Mouse (Mus musculus): ENCODE measurements around the gene Edar. TPM values are rescaled to one million over a fixed set of nuclear protein-coding genes. Genes with fewer than 3 reads are reported as not detected.

Edar gene
- total and polyA plus RNA-seq, 2 experiments from 2014 or later = 0.08 to 0.16 TPM

GRCm38 (mm10) chr10:58640446-58641400 lies 34.7 kb downstream of the Edar start:
- no peak overlapping the region for H3K27ac ChIP-seq
- H3K9me3 ChIP-seq (ENCODE audit: low read length) = no peaks in the 10 kb centered on the region
- no peak overlapping the region for H3K9ac ChIP-seq (replicated peaks; ENCODE audit: low read length)
- H3K36me3 ChIP-seq (ENCODE audit: insufficient read depth, low read length) = no peaks in the 10 kb centered on the region
- peaks cover 8% of the 10 kb centered on the region; the same call in 1 of the 2 replicates for H3K4me1 ChIP-seq (ENCODE audit: insufficient read depth, low read length)
- WGBS = 44% methylated on average over 19 of the region's 19 CpGs
- ATAC-seq (no peak), DNase-seq (ENCODE audit: low spot score) (no peak)
- no peak for TF ChIP-seq CTCF (IDR thresholded peaks at IDR 0.05; ENCODE audit: low read depth)
- H3K27me3 ChIP-seq (ENCODE audit: insufficient read depth, low read length) = no peaks in the 10 kb centered on the region
- no peak overlapping the region for H3K4me2 ChIP-seq (ENCODE audit: low read depth, low read length)
- H3K4me3 ChIP-seq (ENCODE audit: low read length) = no peak overlapping the region

GRCm38 (mm10) chr10:58639291-58639690 lies 36.2 kb downstream of the Edar start:
- Histone ChIP-seq H3K27ac (no peak overlapping the region), H3K4me1 (ENCODE audit: insufficient read depth, low read length) (peaks cover 8% of the 10 kb centered on the region; the same call in 1 of the 2 replicates), H3K27me3 (ENCODE audit: insufficient read depth, low read length) (no peaks in the 10 kb centered on the region), H3K9me3 (ENCODE audit: low read length) (no peaks in the 10 kb centered on the region), H3K36me3 (ENCODE audit: insufficient read depth, low read length) (no peaks in the 10 kb centered on the region), H3K9ac (replicated peaks; ENCODE audit: low read length) (no peak overlapping the region), H3K4me3 (ENCODE audit: low read length) (no peak overlapping the region), H3K4me2 (ENCODE audit: low read depth, low read length) (no peak overlapping the region)
- no peak for TF ChIP-seq CTCF (IDR thresholded peaks at IDR 0.05; ENCODE audit: low read depth)
- WGBS = 41% methylated on average over 6 of the region's 6 CpGs
- DNase-seq (ENCODE audit: low spot score) (peak; percentile 73), ATAC-seq (peak; percentile 75)

- Histone ChIP-seq H3K4me1 (ENCODE audit: insufficient read depth, low read length) (peaks cover 8% of the 10 kb centered on the region; the same call in 1 of the 2 replicates), H3K9me3 (ENCODE audit: low read length) (no peaks in the 10 kb centered on the region), H3K4me3 (ENCODE audit: low read length) (no peak overlapping the region), H3K4me2 (ENCODE audit: low read depth, low read length) (no peak overlapping the region), H3K36me3 (ENCODE audit: insufficient read depth, low read length) (no peaks in the 10 kb centered on the region), H3K27me3 (ENCODE audit: insufficient read depth, low read length) (no peaks in the 10 kb centered on the region), H3K27ac (no peak overlapping the region), H3K9ac (replicated peaks; ENCODE audit: low read length) (no peak overlapping the region)
- DNase-seq (ENCODE audit: low spot score) (no peak), ATAC-seq (no peak)
- TF ChIP-seq CTCF (IDR thresholded peaks at IDR 0.05; ENCODE audit: low read depth) = no peak
- 60% methylated on average over 7 of the region's 7 CpGs for WGBS
Measured at GRCm38 (mm10) chr10:58636431-58637080, 38.9 kb downstream of the Edar start.

DNA sequence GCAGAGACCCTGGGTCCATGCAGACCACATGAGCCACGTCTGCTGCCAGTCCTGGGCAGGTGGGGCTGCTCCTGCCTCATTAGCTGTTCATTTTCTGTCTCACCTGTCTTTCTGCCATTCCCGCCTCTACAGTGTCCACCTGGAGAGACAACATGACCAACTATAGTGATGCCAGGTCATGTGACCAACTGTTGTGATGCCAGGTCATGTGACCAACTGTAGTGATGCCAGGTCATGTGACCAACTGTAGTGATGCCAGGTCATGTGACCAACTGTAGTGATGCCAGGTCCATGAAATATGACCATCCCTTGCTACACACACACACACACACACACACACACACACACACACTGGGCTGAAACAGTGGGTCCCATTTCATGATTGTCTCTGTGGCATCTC lies 41.9 kb downstream of the Edar start:
- DNase-seq (ENCODE audit: low spot score) (no peak), ATAC-seq (no peak)
- Histone ChIP-seq H3K4me2 (ENCODE audit: low read depth, low read length) (no peak overlapping the region), H3K36me3 (ENCODE audit: insufficient read depth, low read length) (no peaks in the 10 kb centered on the region), H3K4me1 (ENCODE audit: insufficient read depth, low read length) (no peaks in the 10 kb centered on the region), H3K27ac (no peak overlapping the region), H3K27me3 (ENCODE audit: insufficient read depth, low read length) (no peaks in the 10 kb centered on the region), H3K9me3 (ENCODE audit: low read length) (no peaks in the 10 kb centered on the region), H3K9ac (replicated peaks; ENCODE audit: low read length) (no peak overlapping the region), H3K4me3 (ENCODE audit: low read length) (no peak overlapping the region)
- TF ChIP-seq CTCF (IDR thresholded peaks at IDR 0.05; ENCODE audit: low read depth) = no peak
- 81% methylated on average over 2 of the region's 2 CpGs for WGBS

DNA sequence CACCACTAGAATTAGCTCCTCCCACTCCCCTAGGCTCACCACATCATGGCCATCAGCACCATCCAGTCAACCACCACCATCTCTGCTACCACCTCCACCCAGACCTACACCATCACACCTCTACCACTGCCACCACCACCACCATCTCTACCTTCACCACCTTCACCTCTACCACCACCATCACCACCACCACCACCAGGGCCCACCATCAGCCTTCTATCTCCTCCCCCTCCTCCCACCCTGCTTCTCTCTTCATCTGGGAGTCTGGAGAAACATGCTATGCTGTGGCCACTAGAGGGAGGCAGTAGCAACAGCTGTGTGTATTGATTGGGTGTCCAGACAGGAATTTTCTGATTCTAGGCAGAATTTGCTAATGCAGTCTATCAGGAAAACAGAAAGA lies 47.9 kb downstream of the Edar start:
- Histone ChIP-seq H3K9me3 (ENCODE audit: low read length) (no peaks in the 10 kb centered on the region), H3K27me3 (ENCODE audit: insufficient read depth, low read length) (no peaks in the 10 kb centered on the region), H3K4me3 (ENCODE audit: low read length) (no peak overlapping the region), H3K36me3 (ENCODE audit: insufficient read depth, low read length) (no peaks in the 10 kb centered on the region), H3K9ac (replicated peaks; ENCODE audit: low read length) (no peak overlapping the region), H3K4me2 (ENCODE audit: low read depth, low read length) (no peak overlapping the region), H3K27ac (no peak overlapping the region), H3K4me1 (ENCODE audit: insufficient read depth, low read length) (no peaks in the 10 kb centered on the region)
- peak; percentile 82 for DNase-seq (ENCODE audit: low spot score)
- ATAC-seq = peak; percentile 85
- peak; percentile 88 for TF ChIP-seq CTCF (IDR thresholded peaks at IDR 0.05; ENCODE audit: low read depth)

DNA sequence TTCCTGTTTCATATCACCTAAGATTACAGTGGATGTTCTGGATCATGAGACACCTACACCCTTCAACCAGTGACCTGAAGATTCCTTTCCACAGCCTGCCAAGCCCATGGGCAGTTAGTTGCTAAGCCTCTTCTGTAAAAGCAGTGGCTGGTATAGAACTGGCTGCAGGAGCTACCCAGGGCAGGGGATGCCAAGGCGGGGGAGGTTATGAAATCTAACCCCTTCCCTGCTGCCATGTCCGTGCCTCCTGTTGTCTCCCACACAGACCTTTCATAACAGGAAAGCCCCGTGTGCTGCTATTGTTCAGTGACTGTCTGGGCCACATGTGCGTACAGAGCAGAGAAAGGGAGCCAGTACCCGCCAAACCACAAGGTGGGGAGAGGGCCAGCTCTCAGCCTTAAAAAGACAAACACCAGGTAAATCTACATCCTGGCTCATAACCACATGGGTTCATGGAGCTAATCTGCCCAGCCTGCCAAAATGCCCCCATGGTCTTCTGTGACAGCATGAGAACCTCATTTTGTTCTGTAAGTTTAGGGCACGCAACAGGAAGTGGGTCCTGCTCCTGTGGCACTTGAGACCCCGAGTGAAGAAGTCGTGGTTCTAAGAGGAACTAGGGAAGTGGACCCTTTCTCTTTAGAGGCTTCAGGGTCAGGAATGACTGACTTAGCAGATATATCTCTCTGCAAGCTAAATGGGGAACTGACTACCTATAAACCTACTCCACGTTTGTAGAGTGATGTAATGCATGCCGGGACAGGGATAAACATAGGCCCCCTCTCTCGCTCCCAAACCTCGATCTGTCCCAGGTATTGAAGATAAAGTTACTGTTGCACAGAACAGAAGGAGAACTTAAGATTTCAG lies 50.4 kb downstream of the Edar start:
- Histone ChIP-seq H3K4me3 (ENCODE audit: low read length) (no peak overlapping the region), H3K9ac (replicated peaks; ENCODE audit: low read length) (no peak overlapping the region), H3K27ac (no peak overlapping the region), H3K27me3 (ENCODE audit: insufficient read depth, low read length) (no peaks in the 10 kb centered on the region), H3K36me3 (ENCODE audit: insufficient read depth, low read length) (no peaks in the 10 kb centered on the region), H3K4me2 (ENCODE audit: low read depth, low read length) (no peak overlapping the region), H3K9me3 (ENCODE audit: low read length) (no peaks in the 10 kb centered on the region), H3K4me1 (ENCODE audit: insufficient read depth, low read length) (no peaks in the 10 kb centered on the region)
- 74% methylated on average over 12 of the region's 12 CpGs for WGBS
- ATAC-seq (no peak), DNase-seq (ENCODE audit: low spot score) (no peak)
- TF ChIP-seq CTCF (IDR thresholded peaks at IDR 0.05; ENCODE audit: low read depth) = no peak

All from hindbrain, postnatal 0 days (tissue).